Mouse (Mus musculus) heart, adult 18-20 months (tissue): ENCODE results near the gene Adcyap1r1. TPM values are rescaled to one million over a fixed set of nuclear protein-coding genes. Genes with fewer than 3 reads are reported as not detected.

Experiments used
- microRNA-seq, 2 experiments: library from miRNA; unstranded; fragments of <30 nt; microRNA quantifications; one replicate each; pipeline ENCODE4 v1.2.0; 2022
- total RNA-seq, 2 experiments: library from RNA; stranded (reverse); gene quantifications; 2 replicates each; pipeline ENCODE4 v1.2.3; 2021

Gene Adcyap1r1
- total RNA-seq, 2 experiments from 2014 or later, result 4.9 to 6.1 TPM

Small RNA genes lying within 50 kb of the gene (microRNA-seq; reads per million reads assigned to microRNA genes)
- gene Gm44352, result 0 reads per million in 2 experiments

Other genes starting within 250 kb of the Adcyap1r1 start
- 1 to 10 TPM; 3.7 to 6.7 TPM for gene Mindy4, start 248.6 kb upstream of the Adcyap1r1 start, total RNA-seq
- gene Aqp1, start 115.5 kb upstream of the Adcyap1r1 start, total RNA-seq, result 100 to 1,000 TPM; 402 to 412 TPM
- gene Ghrhr, start 75.7 kb upstream of the Adcyap1r1 start, total RNA-seq, result not detected
- gene Neurod6, start 229.3 kb downstream of the Adcyap1r1 start, total RNA-seq, result not detected